Mouse (Mus musculus) left cerebral cortex, postnatal 4 days (tissue): ENCODE data around the gene Csn1s2a. TPM values are rescaled to one million over a fixed set of nuclear protein-coding genes. Genes with fewer than 3 reads are reported as not detected.
"Not testable (repeated sequence)": the region's sequence is repeated elsewhere in the genome, so short reads cannot be mapped to it uniquely, and the experiment has no call there.

Experiments
- DNase-seq: peaks from one replicate; pipeline ENCODE4 v3.0.0-alpha.2; 2022
- intact Hi-C: fragments of 180-260 bp; cut with DNase I; formaldehyde crosslinking; loops from one replicate; pipeline ENCODE4 v1.15.1; 2025
- total RNA-seq, 2 experiments: library from RNA; stranded (reverse); gene quantifications; 2 replicates each; pipeline ENCODE4 v1.2.3; 2021

Csn1s2a gene
- not detected for total RNA-seq

DNA sequence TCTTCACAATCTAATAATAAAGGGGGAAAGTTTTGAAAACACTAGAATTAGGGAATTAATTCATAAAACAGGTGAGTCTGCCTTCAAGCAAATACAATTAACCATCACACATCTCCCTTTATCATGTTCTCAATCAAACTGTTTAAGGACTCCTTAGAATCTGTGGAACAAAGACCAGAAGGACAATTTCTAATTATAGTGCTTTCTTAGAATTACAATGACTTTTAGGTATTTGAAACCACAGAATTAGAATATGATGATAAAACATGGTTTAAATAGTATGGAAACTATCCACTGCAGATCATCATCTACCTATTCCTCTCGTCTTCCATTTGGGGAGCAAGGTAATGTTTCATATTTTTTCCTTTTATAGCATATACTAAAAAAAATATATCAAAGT, at the start of gene Csn1s2a:
Gene Csn1s2a, plus strand, starts transcription at position 301 of the 400 bp plus-strand sequence.
- DNase-seq, result no peak
- intact Hi-C loops, result no loop called here

DNA sequence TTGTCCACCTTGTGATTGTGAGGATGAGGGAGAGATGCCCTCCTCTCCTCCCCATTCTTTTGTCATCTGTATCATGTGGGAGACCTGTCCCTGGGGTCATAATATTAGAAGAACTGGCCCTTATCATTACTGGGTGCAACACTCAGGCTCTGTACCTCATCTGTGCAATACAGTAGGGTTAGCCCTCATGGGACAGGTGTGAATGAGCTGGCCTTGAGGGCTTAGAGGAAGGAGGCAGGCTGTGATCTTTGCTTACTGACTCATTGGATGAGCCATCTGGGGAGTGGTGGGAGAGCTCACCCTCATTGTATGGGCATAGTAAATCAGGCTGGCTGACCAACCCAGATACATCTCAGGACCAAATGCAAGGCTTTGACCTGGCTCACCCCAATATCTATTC, 39.5 kb upstream of the Csn1s2a start:
- intact Hi-C loops, result no loop called here
- no peak for DNase-seq

DNA sequence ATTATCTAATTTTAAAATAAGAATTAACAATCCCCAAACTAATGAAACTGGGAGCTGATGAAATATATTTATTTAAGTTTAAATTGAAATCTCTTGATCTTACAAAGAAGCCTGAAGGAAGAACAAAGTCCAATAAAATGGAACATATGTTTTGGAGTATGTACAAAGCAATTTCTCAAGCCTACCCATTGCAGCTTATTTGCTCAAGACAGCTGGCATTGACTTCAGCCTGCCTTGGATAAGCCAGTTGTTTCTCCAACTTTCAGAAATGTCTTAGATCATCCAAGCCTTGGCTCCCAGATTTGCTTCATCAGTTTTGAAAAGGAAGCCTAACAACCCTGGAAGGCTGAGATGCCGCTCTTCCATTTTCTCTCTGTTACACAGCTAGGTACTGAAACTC, 20.9 kb upstream of the Csn1s2a start:
- no peak for DNase-seq
- intact Hi-C loops, result no loop called here

DNA sequence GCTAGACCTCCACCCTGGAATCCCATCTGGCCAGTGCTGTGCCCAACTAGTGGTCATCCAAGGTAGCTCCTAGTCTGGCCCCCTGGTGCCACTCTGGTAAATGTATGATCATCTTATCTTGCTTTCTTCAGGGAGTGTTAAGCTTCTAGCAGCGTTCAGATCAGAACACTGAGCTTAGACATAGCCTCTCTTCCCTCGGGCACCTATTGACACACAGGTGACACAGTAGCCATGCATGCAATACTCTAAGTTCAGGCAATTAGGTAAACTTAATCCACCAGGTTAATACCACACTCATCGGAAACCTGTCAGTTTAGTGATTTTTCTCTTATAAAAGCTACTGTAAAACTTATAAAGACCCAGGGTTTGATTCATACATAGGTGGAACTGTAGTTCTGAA, 9.8 kb upstream of the Csn1s2a start:
- intact Hi-C loops, result no loop called here
- DNase-seq, result no peak

- DNase-seq, intact Hi-C loops: not testable (repeated sequence)
Measured at GRCm38 (mm10) chr5:87772151-87772550, 2.2 kb upstream of the Csn1s2a start.

DNA sequence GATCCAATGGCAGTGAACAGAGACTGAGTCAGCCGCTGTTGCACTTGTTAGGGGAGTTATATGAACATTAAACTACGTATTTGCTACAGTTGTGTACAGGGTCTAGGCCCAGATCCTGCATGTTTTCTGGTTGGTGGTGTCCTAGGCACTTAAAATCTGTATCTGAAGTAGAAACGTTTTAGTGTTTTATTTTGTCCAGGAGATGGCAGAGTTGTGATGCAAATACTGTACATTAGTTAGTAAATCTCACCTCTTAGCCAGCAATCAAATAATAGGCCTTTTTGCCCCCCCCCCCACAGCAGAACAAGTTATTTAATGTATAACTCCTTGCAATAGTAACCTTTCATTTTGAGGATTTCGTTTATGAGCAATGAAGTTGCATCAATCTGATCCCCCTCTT, 8.4 kb downstream of the Csn1s2a start:
- intact Hi-C loops, result loop anchor here (10.0 kb wide), 1 partner anchor 612 kb away; no protein-coding TSS in a partner anchor
- DNase-seq, result no peak

- intact Hi-C loops, result no loop called here
Measured at GRCm38 (mm10) chr5:87807782-87808181, 33.4 kb downstream of the Csn1s2a start, which contains the start of gene Csn1s2b. TSS of gene Csn1s2b (plus strand) at chr5:87808082.

DNA sequence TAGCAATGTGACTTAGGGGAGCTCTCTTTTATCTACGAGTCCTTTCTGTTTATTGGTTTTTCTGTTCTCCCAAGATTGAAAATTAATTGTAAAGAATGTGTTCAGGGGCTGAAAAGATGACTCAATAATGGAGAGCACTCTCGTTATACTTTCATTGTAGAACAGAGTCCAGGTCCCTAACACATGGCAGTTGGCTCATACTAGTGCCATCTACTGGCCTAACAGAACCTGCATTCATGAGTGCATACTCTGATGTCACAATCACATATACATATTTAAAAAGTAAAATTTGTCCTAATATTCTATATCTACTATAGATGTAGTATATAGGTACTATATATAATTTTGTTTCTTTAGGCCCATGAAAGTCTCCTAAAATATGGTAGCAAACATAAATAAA, 34.9 kb downstream of the Csn1s2a start:
- no peak for DNase-seq
- intact Hi-C loops, result no loop called here

More at GRCm38 (mm10) chr5:87807782-87808181, 33.4 kb downstream of the Csn1s2a start, which contains the start of gene Csn1s2b:
- DNase-seq, result no peak

DNA sequence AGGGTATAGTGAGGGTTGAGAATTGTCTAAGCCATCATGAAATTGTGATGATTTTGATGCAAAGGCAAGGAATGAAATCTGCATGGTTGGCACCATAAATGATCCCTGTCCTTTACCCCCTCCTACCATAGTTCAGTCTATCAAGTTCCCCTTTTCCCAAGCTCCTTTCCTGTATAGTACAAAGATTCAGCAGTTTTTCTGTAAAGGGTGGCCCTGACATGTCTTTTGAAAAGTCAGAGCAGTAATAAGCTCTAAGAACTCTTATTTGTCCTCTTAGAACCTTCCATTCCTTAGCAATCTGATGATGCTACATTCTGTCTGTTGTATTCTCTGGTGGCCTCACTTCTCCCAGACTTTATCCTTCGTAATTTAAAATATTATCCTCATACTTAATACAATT, 51.0 kb downstream of the Csn1s2a start, which contains the start of gene Prr27:
Gene Prr27, plus strand, starts transcription at position 301 of the 400 bp plus-strand sequence.
- intact Hi-C loops, result no loop called here

More for the DNA sequence above, 51.0 kb downstream of the Csn1s2a start, which contains the start of gene Prr27:
- no peak for DNase-seq

Other genes with a start within 250 kb of the Csn1s2a start
- gene Sult1b1, start 236.4 kb upstream of the Csn1s2a start, total RNA-seq, result not detected
- gene Sult1d1, start 205.5 kb upstream of the Csn1s2a start, total RNA-seq, result not detected
- gene Sult1e1, start 183.0 kb upstream of the Csn1s2a start, total RNA-seq, result not detected
- not detected for gene Csn1s1, start 108.4 kb upstream of the Csn1s2a start, total RNA-seq
- not detected for gene Csn2, start 74.9 kb upstream of the Csn1s2a start, total RNA-seq
- not detected for gene Csn1s2b, start 33.5 kb downstream of the Csn1s2a start, total RNA-seq
- gene Prr27, start 51.1 kb downstream of the Csn1s2a start, total RNA-seq, result not detected
- gene Odam, start 110.5 kb downstream of the Csn1s2a start, total RNA-seq, result not detected
- gene Csn3, start 151.0 kb downstream of the Csn1s2a start, total RNA-seq, result not detected
- under 1 TPM in 1 of 2 experiments, not detected in 1; 0.22 TPM for gene 2310003L06Rik, start 194.9 kb downstream of the Csn1s2a start, total RNA-seq
- gene Gm28434, start 194.9 kb downstream of the Csn1s2a start, total RNA-seq, result not detected
- not detected for gene Cabs1, start 204.9 kb downstream of the Csn1s2a start, total RNA-seq
- not detected for gene Smr3a, start 228.0 kb downstream of the Csn1s2a start, total RNA-seq